Mouse (Mus musculus) heart, adult 2 months (tissue): ENCODE measurements at regions not wholly inside any gene's neighbourhood (a gene's known extent, or its start where the extent isn't known, plus 50 kb on each side); places are given as distances from the start of the nearest gene placed in this dataset.

ENCODE experiments used
- CTCF ChIP-seq: fragments of 200-600 bp; IDR thresholded peaks from 2 replicates; pipeline ENCODE4 v1.8.1; 2022; ENCODE audit warnings: antibody characterized with exemption, mild to moderate bottlenecking, moderate library complexity
- EP300 ChIP-seq: fragments of 200-500 bp; IDR thresholded peaks from 2 replicates; pipeline ENCODE4 v1.6.1; 2011; ENCODE audit warnings: low read depth, low read length, control low read depth; ENCODE audit not compliant: insufficient read depth
- POLR2A ChIP-seq: fragments of 200-500 bp; IDR thresholded peaks from 2 replicates; pipeline ENCODE4 v1.6.1; 2011; ENCODE audit warnings: mild to moderate bottlenecking, low read depth, low read length, control low read depth; ENCODE audit not compliant: insufficient read depth

DNA sequence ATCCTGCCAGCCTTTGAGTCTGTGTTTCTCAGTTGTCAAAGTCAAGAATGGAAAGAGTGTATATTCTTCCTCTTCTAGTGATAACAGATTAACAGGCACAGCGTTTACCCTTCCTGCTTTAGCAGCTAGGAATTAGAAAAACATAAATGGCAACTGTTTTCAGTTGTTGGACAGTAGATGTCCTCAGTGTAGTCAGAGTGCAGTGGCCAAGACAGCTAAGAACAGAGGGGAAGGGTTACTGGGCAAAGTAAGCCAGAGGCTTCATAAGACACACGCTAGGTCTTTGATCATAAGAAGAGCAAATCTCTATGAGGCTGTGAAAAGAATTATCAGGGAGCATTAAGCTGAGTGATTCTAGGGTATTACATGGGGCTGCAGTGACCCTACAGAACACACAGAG is 191.3 kb downstream of the Cyp26b1 start:
- TF ChIP-seq EP300 (no peak), POLR2A (no peak), CTCF (no peak)
